Mouse (Mus musculus) brain, embryonic 14.5 days (tissue): ENCODE measurements at regions not wholly inside any gene's neighbourhood (a gene's known extent, or its start where the extent isn't known, plus 50 kb on each side); places are given as distances from the start of the nearest gene placed in this dataset.

Source experiments
- CTCF ChIP-seq: fragments of 200-500 bp; IDR thresholded peaks from 2 replicates; pipeline ENCODE4 v1.5.1; 2012; ENCODE audit warnings: inconsistent platforms, mild to moderate bottlenecking, moderate library complexity, borderline replicate concordance; ENCODE audit not compliant: insufficient read depth, insufficient read length; ENCODE audit errors: extremely low read depth
- POLR2A ChIP-seq: fragments of 200-500 bp; IDR thresholded peaks from 2 replicates; pipeline ENCODE4 v1.6.1; 2012; ENCODE audit warnings: mild to moderate bottlenecking, inconsistent platforms, borderline replicate concordance; ENCODE audit not compliant: poor library complexity, insufficient read depth, insufficient read length, severe bottlenecking; ENCODE audit errors: extremely low read depth

- no peak for TF ChIP-seq CTCF
- no peak for TF ChIP-seq POLR2A
Observed at GRCm38 (mm10) chr3:118328237-118328636, 233.7 kb upstream of the Dpyd start.
